Mouse (Mus musculus) liver, postnatal 0 days (tissue): ENCODE measurements around the gene Hist1h3e. TPM values are rescaled to one million over a fixed set of nuclear protein-coding genes. Genes with fewer than 3 reads are reported as not detected.
A peak's percentile ranks its signal among the peaks of the same experiment; 100 is the strongest.

ENCODE experiments used
- ATAC-seq: fragments of 200-750 bp; cut with Nextera tagmentation; 2 replicates; pipeline ENCODE4 v1.8.0; 2017; ENCODE audit warnings: mild to moderate bottlenecking, moderate library complexity
- DNase-seq: peaks from one replicate; pipeline ENCODE4 v3.0.0-alpha.2; 2016
- H3K27ac ChIP-seq: fragments of 300-500 bp; sonication (generic); 2 replicates; pipeline ENCODE4 v1.5.1; 2014; ENCODE audit warnings: antibody characterized with exemption, moderate library complexity, mild to moderate bottlenecking, low read depth
- H3K27me3 ChIP-seq: fragments of 300-500 bp; sonication (generic); 2 replicates; pipeline ENCODE4 v1.6.1; 2014; ENCODE audit warnings: low read length, control low read depth, mixed read lengths; ENCODE audit not compliant: insufficient read depth
- H3K36me3 ChIP-seq: fragments of 300-500 bp; sonication (generic); replicated peaks from 2 replicates; pipeline ENCODE4 v1.6.1; 2014; ENCODE audit warnings: mild to moderate bottlenecking, control low read depth, low read length, moderate library complexity, mixed read lengths; ENCODE audit not compliant: insufficient read depth
- H3K4me1 ChIP-seq: fragments of 300-500 bp; sonication (generic); 2 replicates; pipeline ENCODE4 v1.6.1; 2014; ENCODE audit warnings: antibody characterized with exemption, mild to moderate bottlenecking, control low read depth; ENCODE audit not compliant: insufficient read depth
- H3K4me2 ChIP-seq: fragments of 300-500 bp; sonication (generic); 2 replicates; pipeline ENCODE4 v1.6.1; 2014; ENCODE audit warnings: low read depth, mild to moderate bottlenecking, low read length, moderate library complexity, mixed read lengths
- H3K4me3 ChIP-seq: fragments of 300-500 bp; sonication (generic); 2 replicates; pipeline ENCODE4 v1.5.1; 2014; ENCODE audit warnings: low read depth, low read length
- H3K9ac ChIP-seq: fragments of 300-500 bp; sonication (generic); replicated peaks from 2 replicates; pipeline ENCODE4 v1.6.1; 2014; ENCODE audit warnings: mild to moderate bottlenecking, moderate library complexity
- H3K9me3 ChIP-seq: fragments of 300-500 bp; sonication (generic); 2 replicates; pipeline ENCODE4 v1.6.1; 2016; ENCODE audit warnings: mild to moderate bottlenecking, control low read depth, low read length, mixed read lengths
- CTCF ChIP-seq: sonication (generic); IDR thresholded peaks from 2 replicates; pipeline ENCODE4 v1.5.1; 2016; ENCODE audit warnings: antibody characterized with exemption, low read depth
- EP300 ChIP-seq: IDR thresholded peaks from 2 replicates; pipeline ENCODE4 v1.6.1; 2016; ENCODE audit warnings: antibody characterized with exemption, low read depth, mild to moderate bottlenecking
- WGBS: fragments of 180-500 bp; shearing (Covaris S2); extraction: QIAGEN DNeasy Blood & Tissue Kit; methylation state at CpG from one replicate; pipeline ENCODE4 v1.1.7; 2014; ENCODE audit not compliant: insufficient replicate concordance; 5-methylcytosine and 5-hydroxymethylcytosine counted together
- microRNA-seq: library from miRNA; unstranded; fragments of <30 nt; microRNA quantifications from one replicate; pipeline ENCODE4, GENCODE M21; 2016
- polyA plus RNA-seq: library from polyadenylated mRNA; unstranded; fragments of >200 nt; fragmentation: Nextera tagmentation; extraction: Ambion mirVana; gene quantifications from 2 replicates; pipeline ENCODE4 v1.2.1, GENCODE M21; 2015

The Hist1h3e gene
- polyA plus RNA-seq, 1 experiment from 2014 or later, result 4.6 TPM

DNA sequence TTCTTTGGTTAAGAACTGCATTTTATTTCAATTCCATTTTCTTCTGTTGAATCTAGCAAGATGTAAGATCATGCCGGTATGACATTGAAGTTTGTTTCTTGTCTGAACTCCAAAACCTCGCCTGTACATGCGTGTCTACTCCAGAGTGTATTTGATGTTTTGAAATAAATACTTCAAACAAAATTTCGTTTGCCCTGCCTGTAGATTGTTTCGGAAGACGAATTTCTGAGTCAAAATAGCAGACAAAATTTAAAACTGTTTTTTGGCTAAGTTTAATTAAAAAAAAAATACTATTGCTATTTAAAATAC is 43.9 kb downstream of the Hist1h3e start:
- DNase-seq (no peak), ATAC-seq (peak; percentile 2; the same call in 1 of the 2 replicates)
- 0 out of 2 replicates have a peak, but pooled peaks cover 6% of the 10 kb centered on the region for H3K4me1 ChIP-seq
- no peak for TF ChIP-seq CTCF
- TF ChIP-seq EP300, result no peak
- no peaks in the 10 kb centered on the region for H3K27me3 ChIP-seq
- H3K36me3 ChIP-seq, result no peaks in the 10 kb centered on the region
- H3K9me3 ChIP-seq, result no peaks in the 10 kb centered on the region
- 0 out of 2 replicates have a peak overlapping the region, but pooled peaks have one; percentile 16 for H3K9ac ChIP-seq
- peak overlapping the region; percentile 52 for H3K4me3 ChIP-seq
- H3K27ac ChIP-seq, result peak overlapping the region; percentile 61
- peak overlapping the region; percentile 73 for H3K4me2 ChIP-seq
- WGBS, result under 1% methylated on average over 6 of the region's 6 CpGs

DNA sequence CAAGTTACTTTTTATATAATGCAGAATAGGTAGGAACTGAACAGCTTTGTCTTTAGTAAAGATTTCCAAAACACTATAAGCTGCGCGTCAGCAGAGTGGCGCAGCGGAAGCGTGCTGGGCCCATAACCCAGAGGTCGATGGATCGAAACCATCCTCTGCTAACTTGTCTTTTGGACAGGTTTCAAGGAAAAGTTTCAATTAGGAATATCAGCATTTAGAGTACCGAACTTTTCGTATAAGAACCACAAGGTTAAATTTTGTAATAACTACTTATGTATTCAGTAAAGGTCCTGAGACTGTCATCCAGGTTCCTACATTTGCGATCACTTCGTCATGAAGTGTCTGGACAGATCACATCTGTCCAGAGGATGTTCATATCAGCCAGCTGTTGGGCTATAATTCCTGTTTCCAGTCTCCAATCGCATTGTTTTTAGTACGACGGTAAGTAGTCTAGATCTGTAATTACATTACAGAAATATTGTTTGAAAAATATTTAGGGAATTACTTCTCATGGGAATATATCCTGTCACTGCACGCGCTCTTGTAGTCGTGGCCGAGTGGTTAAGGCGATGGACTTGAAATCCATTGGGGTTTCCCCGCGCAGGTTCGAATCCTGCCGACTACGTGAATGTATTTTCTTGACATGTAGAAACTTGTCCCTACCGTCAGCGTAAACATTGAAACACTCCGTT is 44.4 kb downstream of the Hist1h3e start:
- TF ChIP-seq EP300, result peak; percentile 34
- no peak for TF ChIP-seq CTCF
- peak; percentile 90 for DNase-seq
- no peaks in the 10 kb centered on the region for H3K27me3 ChIP-seq
- H3K9me3 ChIP-seq, result no peaks in the 10 kb centered on the region
- H3K36me3 ChIP-seq, result no peaks in the 10 kb centered on the region
- H3K4me2 ChIP-seq, result peak overlapping the region; percentile 73
- WGBS, result under 1% methylated on average over 27 of the region's 27 CpGs
- H3K27ac ChIP-seq, result peak overlapping the region; percentile 65
- H3K4me1 ChIP-seq, result 0 out of 2 replicates have a peak, but pooled peaks cover 6% of the 10 kb centered on the region
- H3K4me3 ChIP-seq, result peak overlapping the region; percentile 52
- H3K9ac ChIP-seq, result peak overlapping the region; percentile 48; the same call in 1 of the 2 replicates
- ATAC-seq, result peak; percentile 86

DNA sequence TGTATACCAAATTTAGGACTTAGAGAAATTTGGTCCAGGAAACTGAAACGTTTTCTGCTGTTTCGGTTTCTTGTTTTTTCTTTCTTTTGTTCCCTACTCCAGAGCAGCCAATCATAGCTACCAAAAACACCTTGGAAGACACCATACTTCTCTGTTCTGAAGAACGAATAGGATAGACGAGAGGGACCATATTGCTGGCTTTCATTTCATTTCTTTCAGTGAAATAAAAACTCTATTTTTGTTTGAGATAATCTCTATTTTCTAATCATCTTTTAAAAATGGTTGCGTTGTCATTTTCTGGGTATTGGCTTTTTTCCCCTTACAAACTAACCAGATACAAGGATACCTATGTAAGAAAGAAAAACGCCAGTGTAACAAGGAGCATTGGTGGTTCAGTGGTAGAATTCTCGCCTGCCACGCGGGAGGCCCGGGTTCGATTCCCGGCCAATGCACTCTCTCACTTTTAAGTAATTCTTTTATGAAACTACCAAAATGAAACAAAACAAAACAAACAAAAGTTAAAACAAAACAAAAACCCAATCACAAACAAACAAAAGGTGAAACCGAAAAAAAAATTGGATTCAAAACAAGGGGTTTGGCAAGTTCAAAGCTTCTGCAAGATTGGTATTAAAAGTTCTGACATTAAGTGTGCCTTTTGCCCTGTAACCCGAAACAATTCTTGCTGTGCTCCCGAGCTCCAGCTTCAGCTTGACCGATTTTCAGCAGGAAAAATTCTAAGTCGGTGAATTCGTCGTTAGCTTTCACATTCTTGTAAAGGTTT is 45.2 kb downstream of the Hist1h3e start:
- Histone ChIP-seq H3K9me3 (no peaks in the 10 kb centered on the region), H3K4me2 (peak overlapping the region; percentile 73), H3K27me3 (no peaks in the 10 kb centered on the region), H3K27ac (peak overlapping the region; percentile 65), H3K4me1 (0 out of 2 replicates have a peak, but pooled peaks cover 6% of the 10 kb centered on the region), H3K36me3 (no peaks in the 10 kb centered on the region), H3K9ac (peak overlapping the region; percentile 48), H3K4me3 (peak overlapping the region; percentile 52)
- DNase-seq, result peak; percentile 82
- TF ChIP-seq CTCF, result no peak
- peak; percentile 5; the same call in 1 of the 2 replicates for TF ChIP-seq EP300
- ATAC-seq, result peak; percentile 60
- under 1% methylated on average over 19 of the region's 19 CpGs for WGBS

DNA sequence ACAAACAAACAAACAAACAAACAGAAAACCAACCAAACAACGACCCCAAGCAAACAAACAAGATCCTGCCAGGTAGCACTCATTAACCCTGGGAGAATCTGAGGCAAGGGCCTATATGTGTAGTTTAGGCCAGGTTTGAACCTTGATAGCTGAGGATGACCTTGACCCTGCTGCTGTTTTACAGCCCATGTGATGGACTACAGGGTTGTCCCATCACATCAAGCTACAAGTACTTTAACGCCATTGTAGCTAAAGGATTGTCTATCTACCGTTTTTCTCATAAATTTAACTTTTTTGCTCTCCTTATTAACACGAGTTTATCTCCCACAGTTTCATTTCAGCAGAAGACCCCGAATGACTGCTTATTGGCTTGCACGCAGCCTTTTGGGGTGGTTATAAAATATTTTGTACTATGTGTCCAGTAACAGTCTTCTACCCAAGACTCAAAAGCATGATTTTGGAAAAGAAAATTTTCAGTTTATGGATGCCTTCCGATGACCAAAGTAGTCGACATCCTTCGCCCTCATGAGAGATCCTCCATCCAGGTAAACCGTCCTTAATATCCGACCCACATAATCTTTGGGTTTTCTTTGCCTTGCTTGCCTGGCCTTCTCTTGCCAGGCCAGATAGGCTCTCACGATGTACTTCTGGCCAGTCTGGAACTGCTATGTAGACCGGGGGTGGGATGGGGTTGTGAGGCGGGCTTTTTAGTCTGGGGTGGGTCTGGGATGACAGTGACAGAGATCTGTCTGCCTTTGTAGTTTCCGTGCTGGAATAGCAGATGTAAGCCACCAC is 46.1 kb downstream of the Hist1h3e start:
- Histone ChIP-seq H3K4me2 (peak overlapping the region; percentile 73), H3K4me1 (0 out of 2 replicates have a peak, but pooled peaks cover 6% of the 10 kb centered on the region), H3K36me3 (no peaks in the 10 kb centered on the region), H3K27me3 (no peaks in the 10 kb centered on the region), H3K9me3 (no peaks in the 10 kb centered on the region), H3K4me3 (no peak overlapping the region), H3K27ac (no peak overlapping the region), H3K9ac (no peak overlapping the region)
- 57% methylated on average over 15 of the region's 15 CpGs for WGBS
- ATAC-seq (no peak), DNase-seq (no peak)
- no peak for TF ChIP-seq EP300
- TF ChIP-seq CTCF, result no peak

DNA sequence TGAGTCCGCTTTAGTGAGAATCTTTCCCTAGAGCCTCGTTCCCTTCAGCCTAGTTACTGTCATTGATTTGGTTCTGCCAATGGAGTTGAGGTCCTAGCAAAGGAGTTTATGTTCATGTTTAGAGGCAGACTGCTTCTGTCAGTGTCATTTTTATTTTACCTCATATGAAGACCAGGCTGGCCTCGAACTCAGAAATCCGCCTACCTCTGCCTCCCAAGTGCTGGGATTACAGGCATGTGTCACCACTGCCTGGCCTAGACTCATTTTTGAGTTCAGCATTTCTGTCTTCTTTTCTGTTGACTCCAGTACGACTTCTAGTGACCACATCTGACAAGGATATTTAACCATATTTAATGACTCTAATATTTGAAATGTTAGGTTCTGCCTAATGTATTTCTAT is 46.9 kb downstream of the Hist1h3e start:
- H3K4me2 ChIP-seq, result no peak overlapping the region

DNA sequence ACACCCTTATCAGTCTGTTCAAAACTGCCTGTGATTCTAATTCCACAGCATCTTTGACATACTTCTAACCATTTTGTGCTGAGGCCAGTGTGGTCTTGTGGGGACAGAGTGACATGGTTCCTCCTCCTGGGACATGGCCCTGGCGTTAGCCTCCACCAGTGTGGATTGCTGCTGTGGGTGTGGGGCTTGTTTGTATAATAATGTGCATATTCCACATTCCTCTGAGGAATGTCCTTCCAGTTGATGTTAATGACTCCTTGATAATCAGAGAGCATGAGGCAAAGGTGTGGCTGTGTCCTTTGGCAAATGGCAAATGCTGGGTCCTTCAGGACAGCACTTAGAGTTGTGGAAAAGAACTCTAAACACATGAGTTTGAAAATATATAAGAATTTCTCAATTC is 48.7 kb downstream of the Hist1h3e start:
- Histone ChIP-seq H3K36me3 (no peaks in the 10 kb centered on the region), H3K4me3 (no peak overlapping the region), H3K4me1 (0 out of 2 replicates have a peak, but pooled peaks cover 3% of the 10 kb centered on the region), H3K9ac (no peak overlapping the region), H3K27ac (no peak overlapping the region), H3K27me3 (no peaks in the 10 kb centered on the region), H3K4me2 (no peak overlapping the region), H3K9me3 (no peaks in the 10 kb centered on the region)
- WGBS, result 84% methylated on average over 1 of the region's 1 CpGs
- TF ChIP-seq CTCF, result no peak
- no peak for TF ChIP-seq EP300
- ATAC-seq (no peak), DNase-seq (no peak)

More for the DNA sequence above, 46.9 kb downstream of the Hist1h3e start:
- H3K36me3 ChIP-seq, result no peaks in the 10 kb centered on the region
- no peaks in the 10 kb centered on the region for H3K9me3 ChIP-seq
- H3K4me1 ChIP-seq, result 0 out of 2 replicates have a peak, but pooled peaks cover 6% of the 10 kb centered on the region
- no peak for DNase-seq
- no peaks in the 10 kb centered on the region for H3K27me3 ChIP-seq
- no peak overlapping the region for H3K4me3 ChIP-seq
- 72% methylated on average over 5 of the region's 5 CpGs for WGBS
- TF ChIP-seq CTCF (no peak), EP300 (no peak)
- no peak overlapping the region for H3K9ac ChIP-seq
- H3K27ac ChIP-seq, result no peak overlapping the region
- ATAC-seq, result no peak

Small RNAs within 50 kb of the gene (microRNA-seq; reads per million reads assigned to microRNA genes)
- gene Gm44297 (not detected), gene Gm44359 (not detected), gene Gm44394 (not detected), gene n-TStga1 (2.4 reads per million)

Other genes starting within 250 kb of the Hist1h3e start
- gene Zfp322a, start 193.2 kb downstream of the Hist1h3e start, polyA plus RNA-seq, result 7.4 and 9.5 TPM in 2 replicates
- 4.3 and 4.8 TPM in 2 replicates for gene Abt1, start 138.5 kb downstream of the Hist1h3e start, polyA plus RNA-seq
- 0.92 and 0.96 TPM in 2 replicates for gene Btn1a1, start 96.5 kb downstream of the Hist1h3e start, polyA plus RNA-seq
- not detected in 2 replicates for gene Btn2a2, start 73.5 kb downstream of the Hist1h3e start, polyA plus RNA-seq
- gene Hist1h4h, start 31.3 kb downstream of the Hist1h3e start, polyA plus RNA-seq, result 7.2 and 7.5 TPM in 2 replicates
- 9.7 and 9.8 TPM in 2 replicates for gene Hist1h2af, start 28.5 kb downstream of the Hist1h3e start, polyA plus RNA-seq
- 3.7 and 6.3 TPM in 2 replicates for gene Hist1h3g, start 26.9 kb downstream of the Hist1h3e start, polyA plus RNA-seq
- 0.58 and 0.64 TPM in 2 replicates for gene Hist1h2bh, start 19.0 kb downstream of the Hist1h3e start, polyA plus RNA-seq
- 1.3 and 1.5 TPM in 2 replicates for gene Hist1h3f, start 18.3 kb downstream of the Hist1h3e start, polyA plus RNA-seq
- gene Hist1h4f, start 10.7 kb downstream of the Hist1h3e start, polyA plus RNA-seq, result 1.1 and 1.2 TPM in 2 replicates
- gene Hist1h1d, start 9.1 kb downstream of the Hist1h3e start, polyA plus RNA-seq, result 0.43 and 0.51 TPM in 2 replicates
- 62.4 and 66.0 TPM in 2 replicates for gene Hist1h2ae, start 8.9 kb upstream of the Hist1h3e start, polyA plus RNA-seq
- gene Hist1h2bg, start 9.0 kb upstream of the Hist1h3e start, polyA plus RNA-seq, result 6.1 and 7.8 TPM in 2 replicates
- 2.9 and 5.8 TPM in 2 replicates for gene Hist1h2bf, start 11.8 kb upstream of the Hist1h3e start, polyA plus RNA-seq
- gene Hist1h2ad, start 12.0 kb upstream of the Hist1h3e start, polyA plus RNA-seq, result 2.0 and 2.6 TPM in 2 replicates
- 4.7 and 5.8 TPM in 2 replicates for gene Hist1h3d, start 13.4 kb upstream of the Hist1h3e start, polyA plus RNA-seq
- gene Hist1h4d, start 19.2 kb upstream of the Hist1h3e start, polyA plus RNA-seq, result 89.1 and 94.3 TPM in 2 replicates
- 0.49 and 0.51 TPM in 2 replicates for gene Hist1h2be, start 58.8 kb upstream of the Hist1h3e start, polyA plus RNA-seq
- gene Hist1h1e, start 60.2 kb upstream of the Hist1h3e start, polyA plus RNA-seq, result 13.3 and 16.0 TPM in 2 replicates
- gene Hist1h2ac, start 121.6 kb upstream of the Hist1h3e start, polyA plus RNA-seq, result 0.86 and 0.88 TPM in 2 replicates
- 168 and 180 TPM in 2 replicates for gene Hist1h2bc, start 121.8 kb upstream of the Hist1h3e start, polyA plus RNA-seq
- not detected in 2 replicates for gene Hist1h1t, start 133.4 kb upstream of the Hist1h3e start, polyA plus RNA-seq
- gene Hist1h4c, start 136.1 kb upstream of the Hist1h3e start, polyA plus RNA-seq, result 6.2 and 6.5 TPM in 2 replicates
- 24.0 and 25.1 TPM in 2 replicates for gene Hfe, start 148.5 kb upstream of the Hist1h3e start, polyA plus RNA-seq
- gene Hist1h1c, start 176.4 kb upstream of the Hist1h3e start, polyA plus RNA-seq, result 69.6 and 74.1 TPM in 2 replicates
- gene Hist1h3c, start 183.2 kb upstream of the Hist1h3e start, polyA plus RNA-seq, result 2.8 and 3.5 TPM in 2 replicates
- 1.6 and 2.7 TPM in 2 replicates for gene Hist1h2bb, start 184.4 kb upstream of the Hist1h3e start, polyA plus RNA-seq
- gene Hist1h2ab, start 188.8 kb upstream of the Hist1h3e start, polyA plus RNA-seq, result 46.5 and 47.4 TPM in 2 replicates
- gene Hist1h3b, start 189.9 kb upstream of the Hist1h3e start, polyA plus RNA-seq, result 10.2 and 16.0 TPM in 2 replicates
- gene Hist1h4b, start 194.6 kb upstream of the Hist1h3e start, polyA plus RNA-seq, result 2.5 and 3.2 TPM in 2 replicates
- gene Hist1h4a, start 198.9 kb upstream of the Hist1h3e start, polyA plus RNA-seq, result 0.40 and 0.49 TPM in 2 replicates
- gene Hist1h3a, start 200.0 kb upstream of the Hist1h3e start, polyA plus RNA-seq, result 6.1 and 7.5 TPM in 2 replicates
- 2.8 and 4.6 TPM in 2 replicates for gene Hist1h1a, start 201.3 kb upstream of the Hist1h3e start, polyA plus RNA-seq
- gene Trim38, start 207.5 kb upstream of the Hist1h3e start, polyA plus RNA-seq, result not detected in 2 replicates
- gene Slc17a2, start 244.6 kb upstream of the Hist1h3e start, polyA plus RNA-seq, result 37.0 and 39.8 TPM in 2 replicates